Mouse (Mus musculus) spleen, postnatal 14 days (tissue): ENCODE data around the gene Ttc23.

Source experiments
- DNase-seq, 2 experiments: peaks; one replicate each; pipeline ENCODE4 v3.0.0; 2021 to 2022; ENCODE audit warnings: low spot score in 2 of 2

Gene Ttc23

GRCm38 (mm10) chr7:67695906-67696305, 48.7 kb downstream of the Ttc23 start:
- no peak for DNase-seq

- no peak for DNase-seq
Measured at GRCm38 (mm10) chr7:67697892-67698630, 50.9 kb downstream of the Ttc23 start.

GRCm38 (mm10) chr7:67699301-67699700, 52.1 kb downstream of the Ttc23 start:
- no peak for DNase-seq

- DNase-seq: no peak
Measured at GRCm38 (mm10) chr7:67700846-67701245, 53.6 kb downstream of the Ttc23 start.

- no peak for DNase-seq
Measured at GRCm38 (mm10) chr7:67701252-67701914, 54.2 kb downstream of the Ttc23 start.

GRCm38 (mm10) chr7:67708160-67708559, 61.0 kb downstream of the Ttc23 start:
- no peak for DNase-seq

GRCm38 (mm10) chr7:67710216-67710615, 63.0 kb downstream of the Ttc23 start:
- no peak for DNase-seq

- DNase-seq: no peak
Measured at GRCm38 (mm10) chr7:67713820-67714510, 66.8 kb downstream of the Ttc23 start.

GRCm38 (mm10) chr7:67715176-67715575, 68.0 kb downstream of the Ttc23 start:
- DNase-seq: no peak

GRCm38 (mm10) chr7:67716213-67716878, 69.1 kb downstream of the Ttc23 start:
- DNase-seq: no peak

GRCm38 (mm10) chr7:67716925-67717324, 69.7 kb downstream of the Ttc23 start:
- DNase-seq: no peak

- DNase-seq: no peak
Measured at GRCm38 (mm10) chr7:67717520-67717919, 70.3 kb downstream of the Ttc23 start.

- no peak for DNase-seq
Measured at GRCm38 (mm10) chr7:67718804-67719203, 71.6 kb downstream of the Ttc23 start.

- DNase-seq: no peak
Measured at GRCm38 (mm10) chr7:67722163-67722562, 75.0 kb downstream of the Ttc23 start.

- DNase-seq: no peak
Measured at GRCm38 (mm10) chr7:67724536-67724935, 77.3 kb downstream of the Ttc23 start.

- DNase-seq: no peak
Measured at GRCm38 (mm10) chr7:67725016-67725415, 77.8 kb downstream of the Ttc23 start.

GRCm38 (mm10) chr7:67728203-67728602, 81.0 kb downstream of the Ttc23 start:
- DNase-seq: no peak

GRCm38 (mm10) chr7:67728809-67729208, 81.6 kb downstream of the Ttc23 start:
- no peak for DNase-seq

- no peak for DNase-seq
Measured at GRCm38 (mm10) chr7:67730431-67731110, 83.4 kb downstream of the Ttc23 start.

- DNase-seq: no peak
Measured at GRCm38 (mm10) chr7:67732276-67732675, 85.1 kb downstream of the Ttc23 start.

GRCm38 (mm10) chr7:67740382-67740781, 93.2 kb downstream of the Ttc23 start:
- no peak for DNase-seq

- DNase-seq: no peak
Measured at GRCm38 (mm10) chr7:67740796-67741195, 93.6 kb downstream of the Ttc23 start.
